Mouse (Mus musculus) thymus, postnatal 14 days (tissue): ENCODE results near the gene Nos1ap.

Experiments used
- DNase-seq: peaks from one replicate; pipeline ENCODE4 v3.0.0; 2021

Gene Nos1ap

GRCm38 (mm10) chr1:170332775-170333174 lies 256.9 kb downstream of the Nos1ap start:
- DNase-seq, result no peak

- DNase-seq, result no peak
Measured at GRCm38 (mm10) chr1:170331926-170332325, 257.7 kb downstream of the Nos1ap start.

- no peak for DNase-seq
Measured at GRCm38 (mm10) chr1:170325277-170325676, 264.4 kb downstream of the Nos1ap start.

- no peak for DNase-seq
Measured at GRCm38 (mm10) chr1:170324312-170324711, 265.3 kb downstream of the Nos1ap start.

- no peak for DNase-seq
Measured at GRCm38 (mm10) chr1:170323001-170323400, 266.7 kb downstream of the Nos1ap start.

- DNase-seq, result no peak
Measured at GRCm38 (mm10) chr1:170322046-170322445, 267.6 kb downstream of the Nos1ap start.

- DNase-seq, result no peak
Measured at GRCm38 (mm10) chr1:170311431-170311830, 278.2 kb downstream of the Nos1ap start.

- DNase-seq, result no peak
Measured at GRCm38 (mm10) chr1:170308503-170308902, 281.2 kb downstream of the Nos1ap start, which contains the start of gene Spata46. TSS of gene Spata46 (plus strand) at chr1:170308803.

- no peak for DNase-seq
Measured at GRCm38 (mm10) chr1:170306232-170306631, 283.4 kb downstream of the Nos1ap start, which contains the start of gene Gm7694. TSS of gene Gm7694 (minus strand) at chr1:170306332.

- DNase-seq, result no peak
Measured at GRCm38 (mm10) chr1:170305002-170305401, 284.7 kb downstream of the Nos1ap start.

- DNase-seq, result no peak
Measured at GRCm38 (mm10) chr1:170303103-170303502, 286.6 kb downstream of the Nos1ap start.

GRCm38 (mm10) chr1:170302456-170302855 lies 287.2 kb downstream of the Nos1ap start:
- DNase-seq, result no peak

- DNase-seq, result no peak
Measured at GRCm38 (mm10) chr1:170301686-170302085, 288.0 kb downstream of the Nos1ap start.

GRCm38 (mm10) chr1:170299496-170299895 lies 290.2 kb downstream of the Nos1ap start:
- DNase-seq, result no peak

GRCm38 (mm10) chr1:170294786-170295570 lies 294.7 kb downstream of the Nos1ap start:
- no peak for DNase-seq

GRCm38 (mm10) chr1:170293257-170293656 lies 296.4 kb downstream of the Nos1ap start:
- DNase-seq, result no peak

GRCm38 (mm10) chr1:170292239-170292951 lies 297.3 kb downstream of the Nos1ap start:
- no peak for DNase-seq

GRCm38 (mm10) chr1:170282415-170283129 lies 307.1 kb downstream of the Nos1ap start:
- no peak for DNase-seq

GRCm38 (mm10) chr1:170277016-170277415 lies 312.6 kb downstream of the Nos1ap start, which contains the start of gene Sh2d1b1:
TSS of gene Sh2d1b1 (plus strand) at chr1:170277320.
- no peak for DNase-seq

- DNase-seq, result no peak
Measured at GRCm38 (mm10) chr1:170273252-170273651, 316.4 kb downstream of the Nos1ap start.

GRCm38 (mm10) chr1:170270696-170271095 lies 319.0 kb downstream of the Nos1ap start:
- no peak for DNase-seq

- DNase-seq, result no peak
Measured at GRCm38 (mm10) chr1:170270281-170270680, 319.4 kb downstream of the Nos1ap start.

- peak; percentile 80 for DNase-seq
Measured at GRCm38 (mm10) chr1:170255560-170255910, 334.1 kb downstream of the Nos1ap start.
